Mouse (Mus musculus): ENCODE results near the gene Cpsf4. TPM values are rescaled to one million over a fixed set of nuclear protein-coding genes. Genes with fewer than 3 reads are reported as not detected.
"Not testable (repeated sequence)": the region's sequence is repeated elsewhere in the genome, so short reads cannot be mapped to it uniquely, and the experiment has no call there.

The Cpsf4 gene
- polyA plus RNA-seq, 1 experiment from 2014 or later = 25.9 TPM

- H3K9me3 ChIP-seq (replicated peaks; ENCODE audit: control insufficient read depth, low read length); H3K4me2 ChIP-seq (ENCODE audit: low read depth, low read length); H3K27me3 ChIP-seq (ENCODE audit: control insufficient read depth, insufficient read depth, low read length); H3K9ac ChIP-seq (ENCODE audit: low read length); ATAC-seq (replicated peaks; ENCODE audit: extremely low read depth, insufficient read depth, low FRiP score); H3K27ac ChIP-seq (ENCODE audit: low read length); H3K4me3 ChIP-seq (ENCODE audit: low read length): not testable (repeated sequence)
- 67% methylated on average over 7 of the region's 11 CpGs for WGBS
- Histone ChIP-seq H3K36me3 (ENCODE audit: control insufficient read depth, insufficient read depth) (peaks cover 35% of the 10 kb centered on the region), H3K4me1 (ENCODE audit: control insufficient read depth, insufficient read depth, low read length) (peaks cover 14% of the 10 kb centered on the region)
Observed at GRCm38 (mm10) chr5:145208391-145208790, 41.4 kb downstream of the Cpsf4 start.

DNA sequence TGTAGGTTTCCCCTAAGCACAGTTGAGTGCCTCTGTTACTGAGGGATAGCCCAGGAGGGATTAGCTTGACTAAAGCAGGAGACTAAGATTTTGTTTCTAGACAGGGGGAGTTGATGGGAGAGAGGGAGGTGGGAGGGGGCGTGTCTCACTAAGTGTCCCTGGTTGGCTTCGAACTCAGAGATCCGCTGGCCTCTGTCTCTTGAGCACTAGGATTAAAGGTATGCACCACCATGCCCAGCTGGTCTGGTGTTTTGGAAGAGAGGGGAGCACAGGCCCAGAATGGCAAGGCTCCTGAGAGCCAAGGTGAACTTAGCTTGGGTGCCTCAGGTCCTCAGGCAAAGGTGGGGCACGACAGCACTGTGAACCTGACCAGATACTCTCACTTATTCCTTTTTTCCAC, 44.3 kb downstream of the Cpsf4 start:
- Histone ChIP-seq H3K36me3 (ENCODE audit: control insufficient read depth, insufficient read depth) (peaks cover 44% of the 10 kb centered on the region), H3K9me3 (replicated peaks; ENCODE audit: control insufficient read depth, low read length) (no peaks in the 10 kb centered on the region; the same call in 1 of the 2 replicates), H3K9ac (ENCODE audit: low read length) (no peak overlapping the region), H3K4me3 (ENCODE audit: low read length) (no peak overlapping the region), H3K27ac (ENCODE audit: low read length) (no peak overlapping the region), H3K27me3 (ENCODE audit: control insufficient read depth, insufficient read depth, low read length) (no peaks in the 10 kb centered on the region), H3K4me2 (ENCODE audit: low read depth, low read length) (no peak overlapping the region), H3K4me1 (ENCODE audit: control insufficient read depth, insufficient read depth, low read length) (no peaks in the 10 kb centered on the region)
- 98% methylated on average over 4 of the region's 4 CpGs for WGBS
- ATAC-seq (replicated peaks; ENCODE audit: extremely low read depth, insufficient read depth, low FRiP score) = no peak

GRCm38 (mm10) chr5:145212216-145212615, 45.2 kb downstream of the Cpsf4 start:
- Histone ChIP-seq H3K27ac (ENCODE audit: low read length) (no peak overlapping the region), H3K27me3 (ENCODE audit: control insufficient read depth, insufficient read depth, low read length) (no peaks in the 10 kb centered on the region), H3K4me3 (ENCODE audit: low read length) (no peak overlapping the region), H3K4me2 (ENCODE audit: low read depth, low read length) (no peak overlapping the region), H3K9me3 (replicated peaks; ENCODE audit: control insufficient read depth, low read length) (no peaks in the 10 kb centered on the region; the same call in 1 of the 2 replicates), H3K36me3 (ENCODE audit: control insufficient read depth, insufficient read depth) (peaks cover 44% of the 10 kb centered on the region), H3K4me1 (ENCODE audit: control insufficient read depth, insufficient read depth, low read length) (no peaks in the 10 kb centered on the region), H3K9ac (ENCODE audit: low read length) (no peak overlapping the region)
- WGBS = 85% methylated on average over 4 of the region's 4 CpGs
- no peak for ATAC-seq (replicated peaks; ENCODE audit: extremely low read depth, insufficient read depth, low FRiP score)

- Histone ChIP-seq H3K9me3 (replicated peaks; ENCODE audit: control insufficient read depth, low read length) (no peaks in the 10 kb centered on the region; the same call in 1 of the 2 replicates), H3K9ac (ENCODE audit: low read length) (no peak overlapping the region), H3K36me3 (ENCODE audit: control insufficient read depth, insufficient read depth) (peaks cover 49% of the 10 kb centered on the region), H3K27me3 (ENCODE audit: control insufficient read depth, insufficient read depth, low read length) (no peaks in the 10 kb centered on the region), H3K4me1 (ENCODE audit: control insufficient read depth, insufficient read depth, low read length) (no peaks in the 10 kb centered on the region), H3K4me2 (ENCODE audit: low read depth, low read length) (no peak overlapping the region), H3K4me3 (ENCODE audit: low read length) (no peak overlapping the region), H3K27ac (ENCODE audit: low read length) (no peak overlapping the region)
- WGBS = 88% methylated on average over 3 of the region's 3 CpGs
- no peak for ATAC-seq (replicated peaks; ENCODE audit: extremely low read depth, insufficient read depth, low FRiP score)
Observed at GRCm38 (mm10) chr5:145213505-145213904, 46.5 kb downstream of the Cpsf4 start.

GRCm38 (mm10) chr5:145214679-145215078, 47.7 kb downstream of the Cpsf4 start:
- Histone ChIP-seq H3K36me3 (ENCODE audit: control insufficient read depth, insufficient read depth) (peaks cover 48% of the 10 kb centered on the region), H3K4me1 (ENCODE audit: control insufficient read depth, insufficient read depth, low read length) (no peaks in the 10 kb centered on the region), H3K9ac (ENCODE audit: low read length) (no peak overlapping the region), H3K27ac (ENCODE audit: low read length) (no peak overlapping the region), H3K4me3 (ENCODE audit: low read length) (no peak overlapping the region), H3K9me3 (replicated peaks; ENCODE audit: control insufficient read depth, low read length) (no peaks in the 10 kb centered on the region; the same call in 1 of the 2 replicates), H3K27me3 (ENCODE audit: control insufficient read depth, insufficient read depth, low read length) (no peaks in the 10 kb centered on the region), H3K4me2 (ENCODE audit: low read depth, low read length) (no peak overlapping the region)
- 70% methylated on average over 4 of the region's 4 CpGs for WGBS
- no peak for ATAC-seq (replicated peaks; ENCODE audit: extremely low read depth, insufficient read depth, low FRiP score)

DNA sequence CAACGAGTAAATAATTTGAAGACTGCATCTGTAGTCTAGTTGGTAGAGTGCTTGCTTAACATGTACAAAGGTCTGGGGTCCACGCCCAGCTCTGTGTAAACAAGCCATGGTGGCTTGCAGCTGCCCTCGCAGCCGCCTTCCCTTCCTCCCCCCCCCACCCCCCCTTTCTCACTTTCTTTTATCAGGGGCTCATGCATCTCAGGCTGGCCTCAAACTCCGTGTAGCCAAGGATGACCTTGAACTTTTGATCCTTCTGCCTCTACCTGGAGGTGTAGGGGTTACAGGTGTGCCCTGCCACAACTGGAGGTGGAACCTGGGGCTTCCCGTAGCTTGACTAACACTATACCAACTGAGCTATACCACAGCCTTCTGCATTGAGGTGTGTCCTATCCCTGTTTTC, 50.7 kb downstream of the Cpsf4 start:
- no peaks in the 10 kb centered on the region for H3K4me1 ChIP-seq (ENCODE audit: control insufficient read depth, insufficient read depth, low read length)
- WGBS = 81% methylated on average over 6 of the region's 6 CpGs
- H3K4me3 ChIP-seq (ENCODE audit: low read length) = no peak overlapping the region
- no peaks in the 10 kb centered on the region for H3K27me3 ChIP-seq (ENCODE audit: control insufficient read depth, insufficient read depth, low read length)
- ATAC-seq (replicated peaks; ENCODE audit: extremely low read depth, insufficient read depth, low FRiP score) = no peak
- no peak overlapping the region for H3K4me2 ChIP-seq (ENCODE audit: low read depth, low read length)
- H3K9me3 ChIP-seq (replicated peaks; ENCODE audit: control insufficient read depth, low read length) = no peaks in the 10 kb centered on the region
- no peak overlapping the region for H3K27ac ChIP-seq (ENCODE audit: low read length)
- peaks cover 46% of the 10 kb centered on the region for H3K36me3 ChIP-seq (ENCODE audit: control insufficient read depth, insufficient read depth)
- H3K9ac ChIP-seq (ENCODE audit: low read length) = no peak overlapping the region

GRCm38 (mm10) chr5:145218206-145218605, 51.2 kb downstream of the Cpsf4 start:
- Histone ChIP-seq H3K9me3 (replicated peaks; ENCODE audit: control insufficient read depth, low read length) (no peaks in the 10 kb centered on the region), H3K4me1 (ENCODE audit: control insufficient read depth, insufficient read depth, low read length) (no peaks in the 10 kb centered on the region), H3K27ac (ENCODE audit: low read length) (no peak overlapping the region), H3K27me3 (ENCODE audit: control insufficient read depth, insufficient read depth, low read length) (no peaks in the 10 kb centered on the region), H3K4me3 (ENCODE audit: low read length) (no peak overlapping the region), H3K9ac (ENCODE audit: low read length) (no peak overlapping the region), H3K4me2 (ENCODE audit: low read depth, low read length) (no peak overlapping the region), H3K36me3 (ENCODE audit: control insufficient read depth, insufficient read depth) (peaks cover 44% of the 10 kb centered on the region)
- ATAC-seq (replicated peaks; ENCODE audit: extremely low read depth, insufficient read depth, low FRiP score) = no peak
- WGBS = 94% methylated on average over 21 of the region's 21 CpGs

- no peak overlapping the region for H3K4me3 ChIP-seq (ENCODE audit: low read length)
- H3K4me2 ChIP-seq (ENCODE audit: low read depth, low read length) = no peak overlapping the region
- no peaks in the 10 kb centered on the region for H3K4me1 ChIP-seq (ENCODE audit: control insufficient read depth, insufficient read depth, low read length)
- WGBS = 94% methylated on average over 20 of the region's 20 CpGs
- H3K36me3 ChIP-seq (ENCODE audit: control insufficient read depth, insufficient read depth) = peaks cover 39% of the 10 kb centered on the region
- no peaks in the 10 kb centered on the region for H3K9me3 ChIP-seq (replicated peaks; ENCODE audit: control insufficient read depth, low read length)
- no peak overlapping the region for H3K9ac ChIP-seq (ENCODE audit: low read length)
- H3K27ac ChIP-seq (ENCODE audit: low read length) = no peak overlapping the region
- ATAC-seq (replicated peaks; ENCODE audit: extremely low read depth, insufficient read depth, low FRiP score) = no peak
- H3K27me3 ChIP-seq (ENCODE audit: control insufficient read depth, insufficient read depth, low read length) = no peaks in the 10 kb centered on the region
Observed at GRCm38 (mm10) chr5:145218671-145219070, 51.7 kb downstream of the Cpsf4 start.

GRCm38 (mm10) chr5:145219981-145220380, 53.0 kb downstream of the Cpsf4 start:
- no peaks in the 10 kb centered on the region for H3K9me3 ChIP-seq (replicated peaks; ENCODE audit: control insufficient read depth, low read length)
- no peak overlapping the region for H3K9ac ChIP-seq (ENCODE audit: low read length)
- H3K4me1 ChIP-seq (ENCODE audit: control insufficient read depth, insufficient read depth, low read length) = no peaks in the 10 kb centered on the region
- ATAC-seq (replicated peaks; ENCODE audit: extremely low read depth, insufficient read depth, low FRiP score) = no peak
- H3K4me2 ChIP-seq (ENCODE audit: low read depth, low read length) = no peak overlapping the region
- H3K4me3 ChIP-seq (ENCODE audit: low read length) = no peak overlapping the region
- H3K27ac ChIP-seq (ENCODE audit: low read length) = no peak overlapping the region
- peaks cover 39% of the 10 kb centered on the region for H3K36me3 ChIP-seq (ENCODE audit: control insufficient read depth, insufficient read depth)
- no peaks in the 10 kb centered on the region for H3K27me3 ChIP-seq (ENCODE audit: control insufficient read depth, insufficient read depth, low read length)
- 89% methylated on average over 8 of the region's 8 CpGs for WGBS

DNA sequence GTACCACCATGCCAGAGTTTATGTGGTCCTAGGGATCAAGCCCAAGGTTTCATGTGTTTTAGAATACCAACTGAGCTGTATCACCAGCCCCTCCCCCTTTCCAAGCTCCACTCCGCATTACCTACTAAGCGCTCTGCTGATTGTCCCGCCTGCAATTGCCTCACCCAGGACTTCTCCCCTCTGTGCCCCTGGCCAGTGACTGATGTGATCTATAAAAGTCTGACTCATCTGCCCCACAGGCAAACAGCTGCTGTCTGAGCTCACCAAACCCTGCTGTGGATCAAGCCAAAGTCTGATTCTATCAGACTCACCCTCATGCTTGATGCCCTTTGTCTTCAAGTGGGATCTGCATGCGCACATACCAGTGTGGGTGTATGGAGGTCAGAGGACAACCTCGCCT, 55.8 kb downstream of the Cpsf4 start:
- Histone ChIP-seq H3K27ac (ENCODE audit: low read length) (no peak overlapping the region), H3K36me3 (ENCODE audit: control insufficient read depth, insufficient read depth) (peaks cover 33% of the 10 kb centered on the region), H3K4me3 (ENCODE audit: low read length) (no peak overlapping the region), H3K4me2 (ENCODE audit: low read depth, low read length) (no peak overlapping the region), H3K4me1 (ENCODE audit: control insufficient read depth, insufficient read depth, low read length) (no peaks in the 10 kb centered on the region), H3K9ac (ENCODE audit: low read length) (no peak overlapping the region), H3K9me3 (replicated peaks; ENCODE audit: control insufficient read depth, low read length) (no peaks in the 10 kb centered on the region), H3K27me3 (ENCODE audit: control insufficient read depth, insufficient read depth, low read length) (no peaks in the 10 kb centered on the region)
- ATAC-seq (replicated peaks; ENCODE audit: extremely low read depth, insufficient read depth, low FRiP score) = no peak
- WGBS = 86% methylated on average over 5 of the region's 5 CpGs
